Mouse (Mus musculus) gonadal fat pad, adult 2 months (tissue): ENCODE data around the gene Sgms1. TPM values are rescaled to one million over a fixed set of nuclear protein-coding genes. Genes with fewer than 3 reads are reported as not detected.
A peak's percentile ranks its signal among the peaks of the same experiment; 100 is the strongest.
"Not testable (repeated sequence)": the region's sequence is repeated elsewhere in the genome, so short reads cannot be mapped to it uniquely, and the experiment has no call there.

Experiments
- DNase-seq: peaks from one replicate; pipeline ENCODE4 v3.0.0-alpha.2; 2012; ENCODE audit warnings: low read depth
- polyA plus RNA-seq: library from polyadenylated mRNA; depleted of rRNA; stranded (reverse); fragments of >200 nt; gene quantifications from 2 replicates; pipeline ENCODE4 v1.2.3, GENCODE M21; 2012

Gene Sgms1
- polyA plus RNA-seq, 1 experiment, result 59.5 TPM

DNA sequence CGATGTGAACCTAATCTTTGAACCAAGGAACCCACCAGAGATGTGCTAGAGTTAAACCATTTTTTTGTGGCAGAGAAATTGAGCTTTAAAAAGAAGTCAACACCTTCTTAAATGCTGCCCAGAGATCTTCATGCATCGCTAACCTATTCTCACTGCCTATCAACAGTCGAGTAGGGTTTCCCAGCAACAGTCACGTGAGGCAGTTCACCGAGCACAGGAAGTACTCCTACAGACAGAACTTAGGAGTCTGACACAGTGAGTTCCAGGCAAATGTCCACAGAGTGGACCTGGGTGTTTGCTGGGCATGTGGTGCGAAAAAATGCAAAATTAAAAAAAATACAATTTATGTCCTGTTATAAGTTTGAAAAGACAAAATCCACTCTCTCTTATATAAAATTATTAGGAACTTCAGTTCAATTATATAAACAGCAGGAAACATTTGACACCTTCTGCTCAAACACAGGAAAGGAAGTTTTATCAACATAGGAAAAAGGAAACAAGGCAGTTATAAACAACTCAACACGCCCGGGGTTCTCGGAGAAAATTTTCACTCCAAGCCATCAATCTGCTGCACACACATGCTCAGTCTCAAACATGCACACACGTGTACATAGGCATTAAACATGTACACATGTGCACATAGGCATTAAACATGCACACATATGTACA lies 64.3 kb downstream of the Sgms1 start:
- DNase-seq, result no peak

GRCm38 (mm10) chr19:32324550-32324949 lies 65.0 kb downstream of the Sgms1 start:
- DNase-seq, result no peak

GRCm38 (mm10) chr19:32323070-32323469 lies 66.4 kb downstream of the Sgms1 start:
- no peak for DNase-seq

- no peak for DNase-seq
Observed at GRCm38 (mm10) chr19:32322429-32323035, 67.0 kb downstream of the Sgms1 start.

- DNase-seq, result no peak
Observed at GRCm38 (mm10) chr19:32320366-32320666, 69.2 kb downstream of the Sgms1 start.

DNA sequence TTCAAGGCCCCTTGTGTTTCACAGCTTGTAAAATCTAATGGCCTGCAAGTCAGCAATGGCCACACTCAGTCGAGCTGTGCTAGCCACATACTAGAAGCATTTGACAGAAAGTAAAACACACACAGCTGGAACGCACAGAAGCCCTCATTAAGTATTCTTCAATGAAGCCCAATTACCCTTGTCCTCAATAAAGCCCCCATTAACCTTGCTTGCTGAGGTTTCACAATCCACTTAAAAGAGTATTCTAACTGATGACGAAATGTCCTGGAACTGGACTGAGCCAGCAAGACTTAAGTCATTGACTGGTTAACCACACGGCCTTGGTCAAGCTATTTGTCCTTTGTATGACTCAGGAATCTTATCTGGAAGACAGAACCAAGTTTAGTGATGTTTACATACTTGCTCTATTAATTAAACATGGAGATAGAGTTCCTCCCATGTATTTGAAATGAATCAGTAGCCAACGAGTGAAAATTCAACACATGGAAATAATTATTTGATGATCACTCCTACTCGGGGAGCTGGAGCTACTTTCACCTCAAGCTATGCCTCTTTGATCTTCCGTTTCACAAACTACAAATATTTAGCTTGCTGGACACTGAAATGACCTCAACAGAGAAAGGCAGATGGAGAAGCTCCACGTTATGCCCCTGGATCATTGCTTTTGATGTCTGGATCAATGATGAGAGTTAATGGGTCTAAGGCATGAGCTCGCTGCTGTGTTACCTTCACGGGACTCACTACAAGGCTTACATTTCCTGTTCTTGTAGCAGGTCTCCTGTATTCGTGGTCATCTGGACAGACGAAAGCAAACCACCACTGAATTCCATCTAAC lies 69.8 kb downstream of the Sgms1 start:
- DNase-seq, result no peak

GRCm38 (mm10) chr19:32319057-32319456 lies 70.5 kb downstream of the Sgms1 start:
- no peak for DNase-seq

GRCm38 (mm10) chr19:32317347-32317746 lies 72.2 kb downstream of the Sgms1 start:
- not testable (repeated sequence) for DNase-seq

DNA sequence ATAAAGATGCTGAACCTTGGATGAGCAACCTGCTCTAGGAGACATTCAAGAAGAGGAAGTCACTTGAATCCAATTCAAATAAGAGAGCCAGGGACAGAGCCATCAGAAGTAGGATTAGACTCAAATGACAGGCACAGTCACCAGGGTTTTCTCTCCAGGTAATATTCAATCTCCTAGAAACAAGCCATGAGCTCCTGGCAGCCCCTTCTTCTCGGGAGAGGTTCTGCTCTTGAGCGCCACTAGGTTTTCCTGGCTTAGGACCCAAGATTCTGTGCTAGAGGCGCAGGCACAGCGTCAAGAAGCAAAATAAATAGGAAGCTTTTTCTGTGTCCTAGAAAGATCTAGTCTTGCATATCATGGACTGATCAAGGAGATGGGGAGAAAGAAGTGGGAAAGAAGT lies 76.2 kb downstream of the Sgms1 start:
- no peak for DNase-seq

- DNase-seq, result no peak
Observed at GRCm38 (mm10) chr19:32311762-32312161, 77.8 kb downstream of the Sgms1 start.

GRCm38 (mm10) chr19:32311063-32311462 lies 78.5 kb downstream of the Sgms1 start:
- DNase-seq, result no peak

DNA sequence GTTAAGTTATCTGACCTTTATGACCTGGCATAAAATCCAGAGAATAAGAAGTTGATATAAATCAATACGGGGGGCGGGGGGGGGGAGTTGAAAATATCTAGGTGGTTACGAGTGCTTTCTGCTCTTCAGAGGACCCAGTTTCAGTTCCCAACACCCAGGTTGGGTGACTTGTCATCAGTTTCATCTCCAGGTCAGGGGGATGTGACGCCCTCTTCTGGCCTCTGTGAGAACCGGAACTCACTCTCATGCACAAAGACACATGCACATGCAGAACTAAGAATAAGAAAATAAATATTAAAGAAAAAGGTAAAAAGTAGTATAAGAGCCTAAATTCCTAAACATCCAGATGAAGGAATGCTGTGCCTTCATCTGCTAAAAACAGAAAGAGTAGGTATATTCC lies 79.0 kb downstream of the Sgms1 start:
- DNase-seq, result no peak

GRCm38 (mm10) chr19:32309346-32309745 lies 80.2 kb downstream of the Sgms1 start:
- DNase-seq, result no peak

- DNase-seq, result no peak
Observed at GRCm38 (mm10) chr19:32308311-32308710, 81.2 kb downstream of the Sgms1 start.

DNA sequence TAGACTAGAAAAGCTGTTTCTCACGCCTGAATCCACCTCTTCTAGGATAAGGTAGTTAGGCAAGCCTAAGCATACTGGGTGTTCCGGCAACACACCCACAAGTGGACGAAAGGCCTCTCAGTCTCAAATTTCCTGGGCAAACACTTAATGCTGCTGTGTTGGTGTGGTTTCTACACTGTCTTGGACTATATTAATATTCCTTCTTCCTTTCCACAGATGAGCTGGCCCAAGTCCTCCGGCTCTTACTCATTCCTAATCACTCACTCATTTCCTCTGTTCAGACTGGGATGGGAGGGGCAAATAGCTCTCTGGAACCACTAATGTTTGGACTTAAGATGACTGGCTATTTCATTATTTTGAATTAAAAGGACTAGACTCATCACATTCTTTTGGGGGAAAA lies 84.6 kb downstream of the Sgms1 start:
- DNase-seq, result no peak

DNA sequence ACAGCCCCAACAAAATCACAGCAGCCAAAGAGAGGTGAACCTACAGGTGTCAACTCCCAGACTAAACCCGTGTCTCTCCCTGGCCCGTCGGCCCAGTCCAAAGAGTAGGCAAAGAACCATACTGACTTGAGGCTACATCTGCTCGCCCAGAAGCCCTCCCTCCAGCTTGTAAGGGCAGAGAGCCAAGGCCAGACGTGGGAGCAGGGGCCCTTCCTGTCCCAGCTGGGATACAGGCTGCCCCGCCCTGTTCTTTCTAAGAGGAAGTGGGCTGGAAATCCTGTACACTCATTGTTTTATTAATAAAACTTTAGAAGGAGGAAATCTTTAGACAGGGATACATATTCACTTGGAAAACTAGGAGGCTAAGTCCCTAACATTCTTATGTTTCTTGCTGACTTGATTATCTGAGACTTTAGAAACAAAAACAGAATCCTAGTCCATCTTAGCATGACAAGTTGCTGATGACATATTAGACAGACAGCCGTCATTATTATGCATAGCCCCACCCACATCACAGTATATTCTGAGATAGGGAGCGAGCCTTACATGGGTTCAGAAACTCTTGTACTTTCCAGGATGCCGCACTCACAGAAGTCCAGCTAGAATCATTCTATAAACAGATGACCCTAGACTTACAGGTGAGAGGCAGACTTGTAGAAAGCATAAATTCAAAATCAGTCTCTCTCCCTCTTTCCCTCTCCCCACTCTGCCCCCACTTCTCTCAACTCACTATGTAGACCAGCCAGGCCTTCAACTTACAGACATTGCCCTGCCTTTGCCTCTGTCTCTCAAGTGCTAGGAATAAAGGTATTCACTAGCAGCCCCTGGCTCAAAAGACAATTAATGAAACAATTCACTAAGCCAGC lies 85.3 kb downstream of the Sgms1 start:
- DNase-seq, result no peak

DNA sequence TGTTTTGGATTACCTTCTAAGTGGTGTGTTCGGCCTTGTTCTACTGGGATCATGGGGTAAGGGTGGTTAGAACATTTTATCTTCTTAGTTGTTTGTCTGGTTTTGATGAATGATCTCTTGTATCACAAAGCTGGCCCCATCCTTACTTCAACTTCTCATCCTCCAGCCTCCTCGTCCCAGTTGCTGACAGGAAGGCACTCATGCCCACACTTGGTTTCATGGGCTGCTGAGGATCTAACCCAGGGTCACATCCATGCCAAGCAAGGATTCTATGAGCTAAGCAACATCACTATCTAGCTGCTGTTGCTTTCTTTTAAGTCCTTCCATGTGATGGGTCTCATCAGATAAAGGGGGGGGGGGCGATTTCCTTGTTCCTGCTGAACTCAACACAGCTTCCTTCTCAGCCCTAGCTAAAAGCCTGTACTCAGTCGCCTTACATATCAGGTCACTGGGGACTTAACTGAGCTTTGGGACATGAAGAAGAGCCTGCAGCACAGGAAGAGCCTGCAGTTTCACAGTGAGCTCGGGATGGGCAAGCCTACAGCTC lies 86.6 kb downstream of the Sgms1 start:
- DNase-seq, result no peak

- DNase-seq, result no peak
Observed at GRCm38 (mm10) chr19:32301568-32301967, 87.9 kb downstream of the Sgms1 start.

DNA sequence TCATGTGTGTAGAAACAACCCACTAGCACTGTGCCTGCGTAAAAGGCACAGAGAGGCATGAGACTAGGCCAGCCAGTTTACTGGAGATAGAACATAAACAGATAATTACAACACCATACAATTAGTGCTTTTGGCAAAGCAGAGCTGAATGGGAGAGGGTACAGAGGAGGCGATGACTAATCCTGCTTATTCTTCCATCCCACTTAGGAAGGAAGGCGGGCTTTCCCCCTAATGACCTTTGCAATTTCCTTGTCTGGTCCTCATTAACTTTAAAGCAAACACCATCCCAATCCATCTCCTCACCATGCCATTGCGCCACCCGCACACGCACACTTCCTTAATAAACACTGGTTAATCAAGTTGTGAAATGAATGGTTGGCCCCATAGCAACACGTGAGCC lies 91.3 kb downstream of the Sgms1 start:
- peak; percentile 73 for DNase-seq

- no peak for DNase-seq
Observed at GRCm38 (mm10) chr19:32296863-32297262, 92.7 kb downstream of the Sgms1 start.

DNA sequence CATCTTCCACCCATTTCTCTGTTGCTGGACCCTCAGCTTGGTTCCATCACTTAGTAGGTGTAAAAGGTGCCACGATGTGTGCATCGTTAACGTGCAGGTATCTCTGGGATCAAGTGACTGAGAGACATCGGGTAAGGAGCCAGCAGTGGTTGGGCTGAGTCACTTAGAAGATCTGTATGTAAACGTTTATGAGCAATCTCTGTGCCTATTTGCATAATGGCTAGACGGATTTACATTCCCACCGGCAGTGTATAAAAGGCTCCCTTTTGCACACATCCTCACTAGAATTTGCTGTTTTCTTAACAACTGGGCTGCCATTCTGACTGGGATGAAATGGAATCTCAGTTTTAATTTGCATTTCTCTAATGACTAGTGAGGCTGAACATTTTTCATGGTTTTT lies 93.9 kb downstream of the Sgms1 start:
- no peak for DNase-seq
